Mouse (Mus musculus) liver, embryonic 12.5 days (tissue): ENCODE measurements around the gene Espn. TPM values are rescaled to one million over a fixed set of nuclear protein-coding genes. Genes with fewer than 3 reads are reported as not detected.

Experiments
- ATAC-seq: fragments of 200-750 bp; cut with Nextera tagmentation; 2 replicates; pipeline ENCODE4 v1.8.0; 2017; ENCODE audit warnings: moderate number of reproducible peaks, mild to moderate bottlenecking, moderate library complexity
- H3K27ac ChIP-seq: fragments of 300-500 bp; sonication (generic); 2 replicates; pipeline ENCODE4 v1.5.1; 2016; ENCODE audit warnings: mild to moderate bottlenecking
- H3K27me3 ChIP-seq: fragments of 300-500 bp; sonication (generic); replicated peaks from 2 replicates; pipeline ENCODE4 v1.6.1; 2016; ENCODE audit warnings: mild to moderate bottlenecking, moderate library complexity
- H3K36me3 ChIP-seq: fragments of 300-500 bp; sonication (generic); 2 replicates; pipeline ENCODE4 v1.6.1; 2016; ENCODE audit warnings: mild to moderate bottlenecking, moderate library complexity
- H3K4me1 ChIP-seq: fragments of 300-500 bp; sonication (generic); 2 replicates; pipeline ENCODE4 v1.6.1; 2016
- H3K4me2 ChIP-seq: fragments of 300-500 bp; sonication (generic); 2 replicates; pipeline ENCODE4 v1.6.1; 2016; ENCODE audit warnings: mild to moderate bottlenecking, moderate library complexity
- H3K4me3 ChIP-seq: fragments of 300-500 bp; sonication (generic); 2 replicates; pipeline ENCODE4 v1.5.1; 2016; ENCODE audit warnings: mild to moderate bottlenecking, moderate library complexity
- H3K9ac ChIP-seq: fragments of 300-500 bp; sonication (generic); 2 replicates; pipeline ENCODE4 v1.6.1; 2016; ENCODE audit warnings: mild to moderate bottlenecking, moderate library complexity
- H3K9me3 ChIP-seq: fragments of 300-500 bp; sonication (generic); replicated peaks from 2 replicates; pipeline ENCODE4 v1.6.1; 2016; ENCODE audit warnings: mild to moderate bottlenecking, moderate library complexity
- WGBS: fragments of 180-500 bp; shearing (Covaris S2); methylation state at CpG from one replicate; pipeline ENCODE4 v1.1.7; 2016; ENCODE audit not compliant: insufficient replicate concordance; 5-methylcytosine and 5-hydroxymethylcytosine counted together
- polyA plus RNA-seq: library from polyadenylated mRNA; unstranded; fragments of >200 nt; fragmentation: Nextera tagmentation; extraction: Ambion mirVana; gene quantifications from 2 replicates; pipeline ENCODE4 v1.2.1, GENCODE M21; 2016

The Espn gene
- polyA plus RNA-seq, 1 experiment from 2014 or later: 2.6 TPM

DNA sequence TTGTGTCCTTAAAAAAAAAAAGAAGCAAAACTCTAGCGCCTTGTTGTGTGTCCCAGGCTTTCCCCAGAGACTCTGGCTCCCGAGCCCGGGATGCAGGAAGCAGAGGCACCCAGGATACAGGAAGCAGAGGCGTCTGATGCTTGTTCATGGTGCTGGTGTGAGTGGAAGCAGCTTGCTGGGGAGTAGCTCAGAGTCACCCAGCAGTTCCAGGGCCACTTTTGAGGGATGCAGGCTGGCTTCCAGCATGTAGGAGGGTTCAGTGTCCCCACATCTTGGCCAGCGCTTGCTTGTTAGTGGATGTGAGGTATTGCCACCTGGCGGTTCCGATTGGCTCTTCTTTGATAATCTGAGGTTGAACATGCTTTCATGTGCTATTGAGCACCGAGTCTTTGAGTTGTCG lies 35.0 kb upstream of the Espn start:
- Histone ChIP-seq H3K27me3 (no peaks in the 10 kb centered on the region), H3K4me2 (no peak overlapping the region), H3K9ac (no peak overlapping the region), H3K4me1 (peaks cover 60% of the 10 kb centered on the region), H3K36me3 (no peaks in the 10 kb centered on the region), H3K4me3 (no peak overlapping the region), H3K27ac (no peak overlapping the region), H3K9me3 (no peaks in the 10 kb centered on the region)
- 67% methylated on average over 9 of the region's 9 CpGs for WGBS
- no peak for ATAC-seq

DNA sequence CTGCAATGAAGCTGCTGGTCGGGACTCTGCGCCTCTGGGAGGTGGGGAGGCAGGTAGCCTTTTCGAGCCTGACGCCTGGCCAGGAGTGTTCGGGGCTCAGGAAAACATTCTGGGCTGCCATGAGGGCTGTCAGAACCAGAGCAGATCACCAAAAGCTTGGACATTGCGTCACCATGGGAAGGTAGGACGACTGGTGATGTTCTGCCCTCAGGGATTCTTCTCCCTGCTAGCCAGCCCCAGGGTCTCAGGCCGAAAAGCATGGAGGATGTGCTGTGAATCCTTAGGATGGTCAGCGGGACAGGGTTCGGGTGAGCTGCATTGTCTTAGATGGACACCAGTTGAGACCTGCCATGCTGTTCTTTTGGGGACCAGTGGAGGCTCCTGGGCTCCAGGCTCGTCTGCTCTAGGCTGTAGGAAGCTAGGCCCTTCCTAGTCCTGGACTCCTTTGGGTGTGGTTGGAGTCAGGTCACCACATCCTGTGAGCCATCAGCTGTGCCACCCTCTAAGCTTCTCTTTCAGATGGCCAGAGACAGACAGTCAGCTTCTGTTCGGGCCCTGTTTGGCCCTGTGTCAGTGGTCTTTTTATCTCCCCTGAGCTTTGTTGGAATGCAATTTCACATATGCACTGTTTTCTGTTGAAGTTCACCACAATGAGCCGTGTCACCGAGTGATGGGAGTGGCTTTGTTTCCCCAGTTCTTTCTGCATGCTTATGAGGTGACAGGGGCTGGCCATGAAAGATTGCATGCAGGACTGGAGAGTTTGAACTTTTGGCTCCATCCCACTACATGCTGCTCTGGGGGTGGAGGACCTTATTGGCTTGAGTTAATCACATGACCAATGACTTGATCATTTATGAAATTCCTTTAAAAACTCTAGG lies 34.3 kb upstream of the Espn start:
- WGBS: 24% methylated on average over 14 of the region's 14 CpGs
- Histone ChIP-seq H3K9ac (peak overlapping the region; percentile 55), H3K27me3 (no peaks in the 10 kb centered on the region), H3K9me3 (no peaks in the 10 kb centered on the region), H3K4me1 (peaks cover 59% of the 10 kb centered on the region), H3K4me2 (peak overlapping the region; percentile 58), H3K36me3 (0 out of 2 replicates have a peak, but pooled peaks cover 2% of the 10 kb centered on the region), H3K27ac (peak overlapping the region; percentile 75), H3K4me3 (peak overlapping the region; percentile 21)
- no peak for ATAC-seq

DNA sequence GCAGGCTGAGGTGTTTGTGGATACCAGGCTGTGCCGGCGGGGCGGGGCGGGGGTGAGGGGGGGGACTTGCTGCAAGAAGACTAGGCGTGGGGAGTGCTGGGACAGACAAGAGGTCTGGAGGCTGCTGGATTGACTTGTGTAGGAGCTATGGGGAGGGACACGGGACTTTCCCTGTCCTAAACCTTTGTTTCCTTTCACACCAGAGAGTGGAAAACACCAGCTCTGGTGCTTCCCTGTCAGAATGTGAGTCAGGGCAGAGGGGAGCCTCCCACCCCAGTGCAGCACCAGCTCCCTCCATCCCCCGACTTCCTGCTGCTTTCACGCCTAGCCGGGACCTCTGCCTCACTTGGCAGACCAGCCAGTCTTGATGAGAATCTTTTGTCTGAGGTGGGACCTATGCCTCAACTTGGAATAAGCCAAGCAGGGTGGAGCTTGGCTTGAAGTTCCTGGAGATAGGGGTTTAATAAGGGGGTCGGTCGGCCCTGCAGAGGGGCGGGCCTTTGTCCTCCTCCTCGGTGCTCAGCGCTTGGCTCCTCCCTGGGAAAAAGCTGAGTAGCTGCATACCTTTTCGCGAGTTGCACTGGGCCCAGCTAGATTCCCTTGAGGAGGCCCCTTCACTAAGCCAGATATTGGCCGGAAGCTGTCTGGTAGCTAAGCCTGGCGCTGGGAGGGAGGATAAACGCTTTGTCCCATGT lies 33.5 kb upstream of the Espn start:
- H3K4me1 ChIP-seq: peaks cover 57% of the 10 kb centered on the region
- H3K27ac ChIP-seq: peak overlapping the region; percentile 75
- H3K9me3 ChIP-seq: no peaks in the 10 kb centered on the region
- H3K27me3 ChIP-seq: no peaks in the 10 kb centered on the region
- H3K4me2 ChIP-seq: peak overlapping the region; percentile 58
- peak; percentile 37 for ATAC-seq
- peak overlapping the region; percentile 21 for H3K4me3 ChIP-seq
- H3K9ac ChIP-seq: peak overlapping the region; percentile 55
- H3K36me3 ChIP-seq: 0 out of 2 replicates have a peak, but pooled peaks cover 2% of the 10 kb centered on the region
- 4% methylated on average over 19 of the region's 19 CpGs for WGBS

DNA sequence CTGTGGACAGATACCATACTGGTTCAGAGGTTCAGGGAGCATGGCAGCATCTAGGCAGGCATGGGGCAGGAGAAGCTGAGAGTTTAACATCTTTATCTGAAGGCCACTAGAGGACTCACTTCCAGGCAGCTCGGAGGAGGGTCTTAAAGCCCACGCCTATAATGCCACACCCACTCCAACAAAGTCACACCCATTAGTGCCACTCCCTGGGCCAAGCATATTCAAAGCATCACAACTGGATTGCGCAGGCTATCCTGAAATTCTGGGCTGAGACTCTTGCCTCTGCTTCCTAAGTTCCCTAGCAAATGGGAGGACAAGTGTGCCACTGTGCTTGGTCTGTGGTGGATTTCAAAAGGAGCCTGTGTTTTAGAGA lies 33.0 kb upstream of the Espn start:
- Histone ChIP-seq H3K27me3 (peaks cover under 1% of the 10 kb centered on the region; the same call in 1 of the 2 replicates), H3K9ac (peak overlapping the region; percentile 55; the same call in 1 of the 2 replicates), H3K4me2 (peak overlapping the region; percentile 58), H3K4me3 (peak overlapping the region; percentile 21), H3K36me3 (0 out of 2 replicates have a peak, but pooled peaks cover 2% of the 10 kb centered on the region), H3K9me3 (no peaks in the 10 kb centered on the region), H3K4me1 (peaks cover 57% of the 10 kb centered on the region), H3K27ac (peak overlapping the region; percentile 75)
- peak; percentile 79 for ATAC-seq
- WGBS: 6% methylated on average over 3 of the region's 3 CpGs

DNA sequence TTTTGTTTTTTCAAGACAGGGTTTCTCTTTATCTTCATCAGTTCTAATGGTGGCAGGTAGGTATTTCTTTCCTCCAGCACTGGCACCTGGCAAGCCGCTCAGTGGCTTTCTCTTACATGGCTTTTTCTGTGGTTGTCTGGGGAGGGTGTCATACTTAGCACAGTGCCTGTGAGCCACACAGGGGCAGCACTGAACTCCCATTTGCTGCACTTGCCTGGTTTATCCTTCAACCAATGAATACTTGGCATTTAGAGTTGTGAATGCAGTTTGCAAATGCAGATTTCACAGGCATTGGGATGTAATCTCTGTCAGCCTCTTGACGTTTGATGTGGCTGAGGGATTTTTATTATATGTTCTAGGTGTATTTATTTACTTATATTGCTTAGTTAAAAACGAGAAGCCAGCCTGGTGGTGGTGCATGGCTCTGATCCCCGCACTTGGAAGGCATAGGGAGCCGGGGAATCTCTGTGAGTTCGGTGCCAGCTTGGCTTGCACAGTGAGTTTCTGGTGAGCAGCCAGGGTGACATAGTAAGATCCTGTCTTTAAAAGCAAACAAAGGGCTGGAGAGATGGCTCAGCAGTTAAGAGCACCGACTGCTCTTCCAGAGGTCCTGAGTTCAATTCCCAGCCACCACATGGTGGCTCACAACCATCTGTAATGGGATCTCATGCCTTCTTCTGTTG lies 32.3 kb upstream of the Espn start:
- H3K4me2 ChIP-seq: peak overlapping the region; percentile 58; the same call in 1 of the 2 replicates
- H3K27me3 ChIP-seq: peaks cover 6% of the 10 kb centered on the region
- H3K36me3 ChIP-seq: 0 out of 2 replicates have a peak, but pooled peaks cover 2% of the 10 kb centered on the region
- peaks cover 56% of the 10 kb centered on the region for H3K4me1 ChIP-seq
- 67% methylated on average over 7 of the region's 7 CpGs for WGBS
- H3K4me3 ChIP-seq: no peak overlapping the region
- no peaks in the 10 kb centered on the region for H3K9me3 ChIP-seq
- H3K9ac ChIP-seq: no peak overlapping the region
- H3K27ac ChIP-seq: no peak overlapping the region
- ATAC-seq: no peak

DNA sequence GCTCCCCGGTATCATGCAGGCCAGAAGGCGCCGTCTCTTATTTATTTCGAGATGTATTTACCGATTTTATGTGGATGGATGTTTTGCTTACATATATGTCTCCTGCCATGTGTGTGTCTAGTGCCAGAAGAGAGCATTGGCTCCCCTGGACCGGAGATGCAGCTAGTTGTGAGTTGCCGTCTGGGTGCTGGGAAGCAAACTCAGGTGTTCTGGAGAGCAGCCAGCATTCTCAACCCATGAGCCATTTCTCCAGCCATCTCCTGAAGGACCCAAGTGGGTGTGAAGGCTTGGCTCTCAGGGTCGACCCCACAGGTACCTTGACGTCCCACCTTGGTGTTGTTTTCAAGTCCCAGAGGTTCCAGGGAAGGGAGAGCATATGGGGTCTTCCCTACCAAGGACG lies 30.0 kb upstream of the Espn start:
- 74% methylated on average over 10 of the region's 10 CpGs for WGBS
- H3K4me1 ChIP-seq: peaks cover 68% of the 10 kb centered on the region
- no peak for ATAC-seq

DNA sequence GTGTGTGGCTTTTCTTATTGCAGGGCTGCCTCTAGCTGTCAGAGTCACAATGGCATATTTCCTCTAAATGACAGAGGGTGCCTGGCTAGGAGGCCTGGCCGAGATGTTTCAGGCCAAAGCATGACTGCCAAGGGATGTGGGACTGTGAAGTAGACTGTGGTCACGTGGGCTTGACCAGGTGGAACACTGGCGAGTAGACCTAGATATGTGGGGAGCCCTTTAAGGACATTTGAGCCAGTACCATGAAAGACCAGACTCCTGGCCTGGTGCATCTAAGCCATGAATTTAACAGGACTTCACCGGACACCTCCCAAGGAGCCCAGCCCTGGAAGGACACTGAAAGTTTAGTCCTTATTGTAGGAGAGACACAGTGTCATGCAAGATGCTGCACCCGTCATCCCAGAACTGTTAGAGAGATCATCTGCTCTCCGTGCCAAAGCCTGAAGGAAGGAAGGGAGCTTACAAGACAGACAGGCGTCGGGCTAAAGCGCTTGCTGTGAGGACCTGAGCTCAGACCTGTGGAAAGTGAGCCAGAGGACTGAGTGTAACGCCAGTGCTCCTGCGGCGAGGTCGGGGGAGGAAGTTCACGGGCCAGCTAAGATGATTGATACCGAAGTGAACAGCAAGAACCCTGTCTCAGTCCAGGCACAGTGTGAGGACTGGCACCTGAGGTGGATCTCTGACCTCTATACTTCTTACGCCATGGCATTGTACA lies 27.9 kb upstream of the Espn start:
- Histone ChIP-seq H3K4me2 (no peak overlapping the region), H3K9me3 (no peaks in the 10 kb centered on the region), H3K27ac (no peak overlapping the region), H3K4me3 (no peak overlapping the region), H3K27me3 (peaks cover 18% of the 10 kb centered on the region), H3K36me3 (0 out of 2 replicates have a peak, but pooled peaks cover 2% of the 10 kb centered on the region), H3K4me1 (peaks cover 56% of the 10 kb centered on the region), H3K9ac (no peak overlapping the region)
- 63% methylated on average over 16 of the region's 16 CpGs for WGBS
- no peak for ATAC-seq

More for the DNA sequence above, 30.0 kb upstream of the Espn start:
- Histone ChIP-seq H3K9me3 (no peaks in the 10 kb centered on the region), H3K27ac (no peak overlapping the region), H3K36me3 (0 out of 2 replicates have a peak, but pooled peaks cover 2% of the 10 kb centered on the region), H3K27me3 (peaks cover 18% of the 10 kb centered on the region), H3K9ac (no peak overlapping the region), H3K4me2 (no peak overlapping the region), H3K4me3 (no peak overlapping the region)

DNA sequence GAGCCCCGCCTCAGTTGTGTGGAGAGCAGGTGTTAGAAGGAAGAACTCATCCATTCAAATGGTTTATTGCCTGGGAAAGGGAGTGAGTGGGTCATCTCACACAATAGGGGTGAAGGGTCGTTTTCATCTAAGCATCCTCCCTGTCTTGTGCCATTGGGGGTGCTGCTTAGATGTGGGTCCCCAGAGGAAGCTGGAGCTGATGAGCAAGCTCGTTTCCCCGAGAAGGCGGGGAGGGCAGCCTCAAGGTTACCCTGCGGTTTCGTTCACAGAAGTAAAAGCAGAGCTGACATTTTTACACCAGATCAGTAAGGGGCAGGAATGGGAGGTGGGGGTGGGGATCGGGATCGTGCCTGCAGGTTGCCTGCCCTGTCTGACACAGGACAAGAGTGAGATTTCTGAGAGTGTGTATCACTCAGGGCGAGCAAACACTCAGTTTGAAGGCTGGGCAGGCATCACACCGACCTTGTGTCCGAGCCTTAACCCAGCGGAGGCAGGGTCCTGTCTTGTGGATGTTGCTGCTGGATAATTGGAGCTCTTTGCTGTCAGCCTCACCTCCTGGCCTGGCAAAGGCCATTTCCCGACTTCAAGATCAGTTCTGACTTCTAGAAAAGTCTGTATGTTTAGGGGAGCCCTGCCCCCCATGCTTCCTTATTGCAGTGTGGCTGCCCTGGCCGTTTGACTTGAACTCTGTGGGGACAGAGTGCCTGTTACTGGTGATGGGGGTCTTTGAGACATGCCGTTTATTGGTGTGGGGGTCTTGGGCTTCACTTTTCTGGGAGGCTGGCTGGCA lies 26.9 kb upstream of the Espn start:
- H3K27ac ChIP-seq: no peak overlapping the region
- peak overlapping the region; percentile 77 for H3K4me3 ChIP-seq
- H3K4me2 ChIP-seq: peak overlapping the region; percentile 97
- ATAC-seq: no peak
- no peaks in the 10 kb centered on the region for H3K9me3 ChIP-seq
- peak overlapping the region; percentile 92 for H3K9ac ChIP-seq
- 20% methylated on average over 16 of the region's 16 CpGs for WGBS
- H3K4me1 ChIP-seq: peaks cover 46% of the 10 kb centered on the region
- H3K36me3 ChIP-seq: 0 out of 2 replicates have a peak, but pooled peaks cover 2% of the 10 kb centered on the region
- H3K27me3 ChIP-seq: peaks cover 20% of the 10 kb centered on the region

DNA sequence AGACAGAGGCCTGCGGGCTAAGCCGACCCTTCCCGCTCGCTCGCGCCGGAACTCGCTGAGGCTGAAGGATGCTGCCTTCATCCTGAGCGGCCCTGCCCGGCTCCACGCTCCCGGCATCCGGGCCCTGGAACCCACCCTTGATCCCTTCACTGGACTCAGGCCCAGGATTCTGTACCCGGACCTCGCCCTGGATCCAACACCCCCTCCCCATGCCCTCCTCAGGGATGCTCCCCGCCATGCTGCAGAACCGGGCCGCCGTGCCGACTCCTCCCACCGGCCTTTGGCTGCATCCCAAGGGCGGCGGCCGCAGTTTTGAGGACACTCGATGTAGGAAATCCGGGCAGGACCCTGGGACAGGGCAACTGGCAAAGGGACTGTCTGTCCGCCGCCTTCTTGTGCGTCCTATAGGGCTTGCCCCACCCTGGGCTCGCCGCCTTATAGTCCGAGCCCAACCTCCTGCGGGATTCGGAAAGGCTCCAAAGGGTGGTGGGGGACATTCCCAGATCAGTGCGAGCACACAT lies 26.2 kb upstream of the Espn start:
- H3K36me3 ChIP-seq: 0 out of 2 replicates have a peak, but pooled peaks cover 2% of the 10 kb centered on the region
- peaks cover 43% of the 10 kb centered on the region for H3K4me1 ChIP-seq
- H3K4me3 ChIP-seq: peak overlapping the region; percentile 77
- no peaks in the 10 kb centered on the region for H3K9me3 ChIP-seq
- H3K27ac ChIP-seq: no peak overlapping the region
- WGBS: under 1% methylated on average over 35 of the region's 35 CpGs
- ATAC-seq: peak; percentile 44
- H3K9ac ChIP-seq: peak overlapping the region; percentile 92
- H3K4me2 ChIP-seq: peak overlapping the region; percentile 97
- peaks cover 26% of the 10 kb centered on the region for H3K27me3 ChIP-seq

DNA sequence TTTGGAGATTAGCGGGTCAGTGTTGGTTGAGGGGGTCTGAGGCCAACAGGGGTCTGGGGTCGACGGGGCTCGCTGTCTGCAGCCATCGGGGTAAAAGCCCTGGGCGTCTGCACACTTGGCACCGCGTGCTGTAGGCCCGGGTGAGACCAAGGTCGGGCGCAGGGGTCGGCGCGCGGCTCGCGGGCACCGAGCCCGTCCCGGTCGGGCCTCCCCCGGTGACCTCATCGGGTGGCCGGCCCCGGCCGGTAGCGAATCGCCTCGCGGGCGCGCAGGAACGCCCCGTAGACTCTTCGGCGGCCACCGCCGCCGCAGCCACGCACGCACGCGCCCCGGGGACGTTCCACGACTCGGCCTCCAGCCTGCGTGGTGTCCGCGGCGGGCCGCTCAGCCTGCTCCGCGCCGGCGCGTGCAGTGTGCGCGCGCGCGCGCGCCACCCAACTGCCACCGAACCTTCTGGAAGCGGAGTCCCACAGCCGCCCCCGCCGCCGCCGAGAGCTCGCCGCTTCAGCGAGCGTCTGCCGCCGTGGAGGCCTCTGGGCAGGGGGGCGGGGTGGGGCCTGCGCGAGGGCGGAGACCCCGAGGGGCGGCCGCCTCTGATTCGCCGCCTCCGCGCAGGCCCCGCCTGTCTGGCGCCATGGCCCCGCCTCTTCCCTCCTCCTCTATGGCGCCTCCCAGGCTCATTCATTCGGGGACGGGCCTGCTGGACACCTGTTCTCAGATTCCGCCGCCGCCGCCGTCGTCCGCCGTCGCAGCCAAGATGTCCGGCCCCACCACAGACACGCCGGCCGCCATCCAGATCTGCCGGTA lies 25.6 kb upstream of the Espn start, which contains the start of gene Acot7:
Gene Acot7, plus strand, starts transcription at position 598 of the 807 bp plus-strand sequence.
- H3K27me3 ChIP-seq: peaks cover 27% of the 10 kb centered on the region
- H3K4me3 ChIP-seq: peak within 1 kb of the TSS; percentile 77

More for the DNA sequence above, 25.6 kb upstream of the Espn start, which contains the start of gene Acot7:
- Histone ChIP-seq H3K27ac (peak within 1 kb of the TSS; percentile 88), H3K4me1 (peaks cover 43% of the 10 kb centered on the region), H3K9me3 (no peaks in the 10 kb centered on the region), H3K4me2 (peak within 1 kb of the TSS; percentile 97), H3K9ac (peak within 1 kb of the TSS; percentile 92), H3K36me3 (0 out of 2 replicates have a peak, but pooled peaks cover 2% of the 10 kb centered on the region)
- under 1% methylated on average over 87 of the region's 108 CpGs for WGBS
- peak; percentile 96 for ATAC-seq
